Mouse (Mus musculus) embryonic facial prominence, embryonic 10.5 days (tissue): Measurements from ENCODE around the gene Ccdc43. TPM values are rescaled to one million over a fixed set of nuclear protein-coding genes. Genes with fewer than 3 reads are reported as not detected.
"Not testable (repeated sequence)": the region's sequence is repeated elsewhere in the genome, so short reads cannot be mapped to it uniquely, and the experiment has no call there.

Experiments
- DNase-seq: peaks from one replicate; pipeline ENCODE4 v3.0.0-alpha.2; 2017; ENCODE audit warnings: low spot score
- H3K27ac ChIP-seq: fragments of 300-500 bp; sonication (generic); replicated peaks from 2 replicates; pipeline ENCODE4 v1.5.1; 2016; ENCODE audit warnings: mild to moderate bottlenecking
- H3K27me3 ChIP-seq: fragments of 300-500 bp; sonication (generic); replicated peaks from 2 replicates; pipeline ENCODE4 v1.6.1; 2016; ENCODE audit warnings: low read depth, mild to moderate bottlenecking; ENCODE audit not compliant: poor library complexity, severe bottlenecking
- H3K36me3 ChIP-seq: fragments of 300-500 bp; sonication (generic); replicated peaks from 2 replicates; pipeline ENCODE4 v1.6.1; 2016; ENCODE audit warnings: mild to moderate bottlenecking, moderate library complexity
- H3K4me1 ChIP-seq: fragments of 300-500 bp; sonication (generic); 2 replicates; pipeline ENCODE4 v1.6.1; 2016
- H3K4me3 ChIP-seq: fragments of 300-500 bp; sonication (generic); 2 replicates; pipeline ENCODE4 v1.5.1; 2016; ENCODE audit warnings: mild to moderate bottlenecking, moderate library complexity
- H3K9me3 ChIP-seq: fragments of 300-500 bp; sonication (generic); 2 replicates; pipeline ENCODE4 v1.6.1; 2016; ENCODE audit warnings: mild to moderate bottlenecking
- WGBS: fragments of 180-500 bp; shearing (Covaris S2); methylation state at CpG from one replicate; pipeline ENCODE4 v1.1.7; 2016; 5-methylcytosine and 5-hydroxymethylcytosine counted together
- polyA plus RNA-seq: library from polyadenylated mRNA; unstranded; fragments of >200 nt; fragmentation: Nextera tagmentation; extraction: Ambion mirVana; gene quantifications from 2 replicates; pipeline ENCODE4 v1.2.1, GENCODE M21; 2016

Ccdc43 gene
- polyA plus RNA-seq, 1 experiment from 2014 or later: 59.8 TPM

DNA sequence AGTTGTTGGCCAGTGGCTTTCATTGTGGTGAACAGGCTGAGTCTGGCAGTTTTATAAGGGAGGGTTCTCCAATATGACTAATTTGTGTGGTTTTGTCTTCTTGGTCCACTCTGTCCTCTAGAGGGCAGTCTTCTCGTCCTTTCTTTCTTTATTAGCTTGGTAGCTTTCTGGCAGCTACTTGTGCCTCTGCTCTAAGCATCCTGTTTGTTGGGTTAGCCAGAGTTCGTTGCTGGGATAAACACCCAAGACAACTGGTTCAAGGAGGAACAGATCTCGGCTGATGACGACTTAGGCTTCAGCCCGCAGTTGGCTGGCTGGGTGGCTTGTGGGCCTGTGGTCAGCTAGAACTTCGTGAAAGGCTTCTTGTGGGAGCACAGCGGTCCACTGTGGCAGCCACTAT is 31.0 kb upstream of the Ccdc43 start:
- no peaks in the 10 kb centered on the region for H3K36me3 ChIP-seq
- H3K9me3 ChIP-seq: no peaks in the 10 kb centered on the region
- 36% methylated on average over 7 of the region's 7 CpGs for WGBS
- no peak overlapping the region for H3K4me3 ChIP-seq
- H3K4me1 ChIP-seq: no peaks in the 10 kb centered on the region
- no peak overlapping the region for H3K27ac ChIP-seq
- no peaks in the 10 kb centered on the region for H3K27me3 ChIP-seq
- no peak for DNase-seq

- Histone ChIP-seq H3K4me3 (no peak overlapping the region), H3K36me3 (no peaks in the 10 kb centered on the region), H3K27ac (no peak overlapping the region), H3K27me3 (no peaks in the 10 kb centered on the region), H3K4me1 (no peaks in the 10 kb centered on the region), H3K9me3 (no peaks in the 10 kb centered on the region)
- peak; percentile 23 for DNase-seq
- 39% methylated on average over 3 of the region's 3 CpGs for whole genome bisulfite sequencing
These were observed 28.0 kb upstream of the Ccdc43 start for GRCm38 (mm10) chr11:102725574-102725973.

- 75% methylated on average over 7 of the region's 7 CpGs for WGBS
- H3K9me3 ChIP-seq: peaks cover 3% of the 10 kb centered on the region; the same call in 1 of the 2 replicates
- peaks cover 5% of the 10 kb centered on the region; the same call in 1 of the 2 replicates for H3K4me1 ChIP-seq
- no peak overlapping the region for H3K4me3 ChIP-seq
- no peaks in the 10 kb centered on the region for H3K27me3 ChIP-seq
- no peaks in the 10 kb centered on the region for H3K36me3 ChIP-seq
- H3K27ac ChIP-seq: no peak overlapping the region
- DNase-seq: no peak
These were observed 18.6 kb upstream of the Ccdc43 start for GRCm38 (mm10) chr11:102716135-102716534.

DNA sequence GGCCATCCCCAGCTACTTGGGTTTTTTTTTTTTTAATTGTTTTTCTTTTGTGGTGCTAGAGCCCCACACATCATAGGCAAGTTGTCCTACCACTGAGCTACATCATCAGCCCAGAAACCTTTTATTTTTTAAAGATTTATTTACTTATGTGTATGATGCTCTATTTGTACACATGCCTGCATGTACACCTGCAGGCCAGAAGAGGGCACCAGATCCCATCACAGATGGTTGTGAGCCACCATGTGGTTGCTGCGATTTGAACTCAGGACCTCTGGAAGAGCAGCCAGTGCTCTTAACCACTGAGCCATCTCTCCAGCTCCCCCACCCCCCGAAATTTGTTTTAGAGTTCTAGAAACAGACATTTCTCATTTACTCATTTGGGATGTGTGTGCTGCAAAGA is 17.0 kb upstream of the Ccdc43 start:
- H3K27me3 ChIP-seq, H3K4me3 ChIP-seq, H3K4me1 ChIP-seq, H3K36me3 ChIP-seq, DNase-seq, H3K27ac ChIP-seq, H3K9me3 ChIP-seq: not testable (repeated sequence)
- 76% methylated on average over 2 of the region's 2 CpGs for WGBS

- Histone ChIP-seq H3K27ac (no peak overlapping the region), H3K9me3 (peaks cover 3% of the 10 kb centered on the region; the same call in 1 of the 2 replicates), H3K4me1 (peaks cover 5% of the 10 kb centered on the region; the same call in 1 of the 2 replicates), H3K36me3 (no peaks in the 10 kb centered on the region), H3K27me3 (no peaks in the 10 kb centered on the region), H3K4me3 (no peak overlapping the region)
- no peak for DNase-seq
- 90% methylated on average over 4 of the region's 4 CpGs for WGBS
These were observed 14.8 kb upstream of the Ccdc43 start for GRCm38 (mm10) chr11:102712411-102712810.

- H3K9me3 ChIP-seq, DNase-seq: not testable (repeated sequence)
- 93% methylated on average over 6 of the region's 6 CpGs for WGBS
These were observed 4.6 kb upstream of the Ccdc43 start for GRCm38 (mm10) chr11:102702206-102702605.

DNA sequence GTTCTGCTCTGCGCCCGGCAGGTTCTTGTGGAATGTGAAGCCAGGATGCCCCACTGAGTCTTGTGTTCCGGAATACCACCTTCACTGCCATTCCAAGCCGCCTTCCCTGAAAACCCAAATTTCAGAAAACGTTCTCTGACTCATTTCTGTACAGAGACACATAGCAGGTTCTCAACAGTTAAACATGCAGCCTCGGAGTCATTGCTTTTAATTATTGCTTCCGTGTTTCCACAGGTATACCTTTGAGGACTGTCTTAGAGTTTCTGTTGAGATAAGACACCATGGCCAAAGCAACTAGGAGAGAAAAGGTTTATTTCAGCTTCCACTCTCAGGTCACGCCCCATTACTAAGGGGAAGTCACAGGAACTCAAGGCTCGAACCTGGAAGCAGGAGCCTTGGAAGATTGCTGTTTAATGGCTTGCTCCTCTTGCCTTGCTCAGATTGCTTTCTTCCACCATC is 465 bp upstream of the Ccdc43 start:
- WGBS: 25% methylated on average over 9 of the region's 9 CpGs
- H3K4me3 ChIP-seq: peak overlapping the region; percentile 89
- DNase-seq: no peak
- no peaks in the 10 kb centered on the region for H3K9me3 ChIP-seq
- no peaks in the 10 kb centered on the region for H3K27me3 ChIP-seq
- peaks cover 20% of the 10 kb centered on the region for H3K4me1 ChIP-seq
- H3K27ac ChIP-seq: peak overlapping the region; percentile 90
- H3K36me3 ChIP-seq: peaks cover 23% of the 10 kb centered on the region

More at GRCm38 (mm10) chr11:102702206-102702605, 4.6 kb upstream of the Ccdc43 start:
- not testable (repeated sequence) for H3K4me1 ChIP-seq, H3K27ac ChIP-seq, H3K4me3 ChIP-seq, H3K36me3 ChIP-seq, H3K27me3 ChIP-seq

DNA sequence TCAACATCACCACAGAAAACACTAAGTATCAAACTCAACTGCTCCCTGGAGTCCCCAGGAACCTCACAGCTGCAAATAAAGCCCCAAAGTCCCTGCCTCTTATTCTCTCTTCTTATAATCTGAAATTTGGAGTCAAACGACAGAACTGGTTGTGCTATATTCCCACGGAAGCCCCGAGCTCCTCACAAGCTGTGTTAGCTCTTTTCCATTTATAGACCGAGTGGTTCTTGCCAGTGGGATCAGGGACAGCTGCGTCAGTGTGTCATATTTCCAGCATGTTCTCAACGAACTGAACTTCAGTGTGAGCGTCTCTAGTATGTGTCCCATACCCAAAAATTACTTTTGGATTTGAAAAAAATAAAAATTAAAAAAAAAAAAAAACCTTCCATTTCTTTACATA is 2.3 kb downstream of the Ccdc43 start:
- WGBS: 94% methylated on average over 7 of the region's 7 CpGs
- Histone ChIP-seq H3K27me3 (no peaks in the 10 kb centered on the region), H3K27ac (no peak overlapping the region), H3K9me3 (no peaks in the 10 kb centered on the region), H3K4me1 (peaks cover 20% of the 10 kb centered on the region), H3K4me3 (no peak overlapping the region), H3K36me3 (peaks cover 48% of the 10 kb centered on the region)
- DNase-seq: no peak

DNA sequence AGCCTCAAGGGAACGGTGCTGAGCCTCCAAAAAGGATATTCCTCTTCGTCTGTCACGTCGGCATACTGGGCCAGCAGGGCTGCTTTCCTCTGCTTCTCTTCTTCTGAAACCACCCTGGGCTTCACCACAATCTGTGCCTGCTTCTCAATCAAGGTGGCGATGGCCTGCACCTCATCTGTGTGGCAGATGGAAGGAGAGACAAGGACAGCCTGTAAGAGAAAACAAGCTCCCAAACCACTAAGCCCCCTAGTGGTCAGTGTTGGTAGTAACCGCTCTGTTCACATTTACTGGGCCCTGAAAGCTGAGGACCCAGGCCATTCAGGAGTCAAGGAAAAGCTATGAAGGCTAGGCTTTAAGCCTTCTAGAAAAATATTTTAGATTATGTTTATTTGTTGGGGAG is 7.4 kb downstream of the Ccdc43 start:
- Histone ChIP-seq H3K4me3 (no peak overlapping the region), H3K27me3 (no peaks in the 10 kb centered on the region), H3K9me3 (no peaks in the 10 kb centered on the region), H3K36me3 (peaks cover 84% of the 10 kb centered on the region), H3K27ac (no peak overlapping the region), H3K4me1 (no peaks in the 10 kb centered on the region)
- DNase-seq: peak; percentile 77
- WGBS: 66% methylated on average over 6 of the region's 6 CpGs

GRCm38 (mm10) chr11:102665637-102666435 is 31.7 kb downstream of the Ccdc43 start:
- H3K27ac ChIP-seq: no peak overlapping the region
- peak; percentile 22 for DNase-seq
- H3K4me3 ChIP-seq: peak overlapping the region; percentile 32
- 47% methylated on average over 84 of the region's 84 CpGs for WGBS
- H3K9me3 ChIP-seq: peaks cover 15% of the 10 kb centered on the region
- H3K4me1 ChIP-seq: peaks cover 5% of the 10 kb centered on the region; the same call in 1 of the 2 replicates
- H3K27me3 ChIP-seq: peaks cover 38% of the 10 kb centered on the region
- H3K36me3 ChIP-seq: no peaks in the 10 kb centered on the region

GRCm38 (mm10) chr11:102665151-102665550 is 32.4 kb downstream of the Ccdc43 start:
- no peak overlapping the region for H3K27ac ChIP-seq
- WGBS: 50% methylated on average over 33 of the region's 33 CpGs
- peaks cover 38% of the 10 kb centered on the region for H3K27me3 ChIP-seq
- H3K36me3 ChIP-seq: no peaks in the 10 kb centered on the region
- peaks cover 5% of the 10 kb centered on the region; the same call in 1 of the 2 replicates for H3K4me1 ChIP-seq
- peak; percentile 25 for DNase-seq
- peak overlapping the region; percentile 32 for H3K4me3 ChIP-seq
- peaks cover 15% of the 10 kb centered on the region for H3K9me3 ChIP-seq

- Histone ChIP-seq H3K27me3 (peaks cover 38% of the 10 kb centered on the region), H3K27ac (no peak within 1 kb of the TSS), H3K4me1 (peaks cover 5% of the 10 kb centered on the region; the same call in 1 of the 2 replicates), H3K9me3 (peaks cover 15% of the 10 kb centered on the region), H3K4me3 (no peak within 1 kb of the TSS), H3K36me3 (no peaks in the 10 kb centered on the region)
- 71% methylated on average over 3 of the region's 3 CpGs for WGBS
- no peak for DNase-seq
These were observed 34.2 kb downstream of the Ccdc43 start, which contains the start of gene Meioc for GRCm38 (mm10) chr11:102663416-102663815. TSS of gene Meioc (plus strand) at chr11:102663716.

DNA sequence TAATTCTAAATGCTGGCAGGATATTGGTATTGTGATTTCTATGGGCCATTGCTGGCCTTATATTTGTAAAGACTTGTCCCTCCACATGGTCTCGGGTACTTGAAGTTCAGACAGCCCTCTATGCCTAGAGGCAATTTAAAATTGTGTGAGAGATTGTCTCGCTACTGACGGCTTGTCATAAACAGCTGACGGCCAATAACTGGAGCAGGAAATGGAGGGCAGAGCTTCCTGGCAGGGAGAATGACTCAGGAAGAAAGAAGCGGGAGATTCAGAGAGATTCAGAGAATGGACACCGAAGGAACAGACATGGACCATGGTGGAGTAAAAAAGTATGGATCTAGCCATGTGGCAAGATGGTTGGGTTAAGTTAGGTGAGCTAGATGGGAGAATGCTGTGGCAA is 40.7 kb downstream of the Ccdc43 start:
- H3K9me3 ChIP-seq: no peaks in the 10 kb centered on the region
- no peak for DNase-seq
- H3K27me3 ChIP-seq: no peaks in the 10 kb centered on the region
- no peaks in the 10 kb centered on the region for H3K36me3 ChIP-seq
- no peaks in the 10 kb centered on the region; the same call in 1 of the 2 replicates for H3K4me1 ChIP-seq
- no peak overlapping the region for H3K4me3 ChIP-seq
- WGBS: 69% methylated on average over 6 of the region's 6 CpGs
- H3K27ac ChIP-seq: no peak overlapping the region
